Mouse (Mus musculus) right cerebral cortex, adult 2 months (tissue): ENCODE data around the gene Snap29.

Experiments used
- DNase-seq, 2 experiments: peaks; one replicate each; pipeline ENCODE4 v3.0.0; 2021 to 2022; ENCODE audit warnings: low spot score in 2 of 2

The Snap29 gene

DNA sequence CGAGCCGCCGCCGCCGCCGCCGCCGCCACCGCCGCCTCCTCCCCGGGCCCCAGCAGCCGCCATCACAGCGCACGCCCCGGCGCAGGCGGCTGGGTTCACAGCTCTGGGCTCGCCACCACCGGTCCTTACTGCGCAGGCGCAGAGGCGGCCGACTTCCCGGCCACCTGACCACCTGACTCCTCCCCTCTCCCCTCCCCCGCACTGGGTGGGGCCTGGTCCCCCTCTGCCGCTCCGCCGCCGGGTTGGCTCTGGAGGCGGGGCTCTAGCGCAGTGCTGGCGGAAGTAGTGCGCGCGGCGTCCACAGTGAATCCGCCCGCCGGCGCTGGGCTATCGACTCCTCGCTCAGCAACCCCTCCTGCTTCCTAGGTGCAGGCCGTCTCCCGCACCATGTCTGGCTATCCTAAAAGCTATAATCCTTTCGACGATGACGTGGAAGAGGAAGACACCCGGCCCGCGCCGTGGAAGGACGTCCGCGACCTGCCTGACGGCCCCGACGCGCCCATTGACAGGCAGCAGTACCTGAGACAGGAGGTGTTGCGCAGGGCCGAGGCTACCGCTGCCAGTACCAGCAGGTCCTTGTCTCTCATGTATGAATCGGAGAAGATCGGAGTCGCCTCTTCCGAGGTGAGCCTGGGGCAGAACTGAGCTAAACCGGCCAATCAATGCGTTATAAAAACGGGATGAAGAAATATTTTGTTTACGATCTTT lies at the start of gene Snap29, which contains the start of gene Pi4ka:
TSS of gene Snap29 (plus strand) at position 251 of the 708 bp plus-strand sequence.
TSS of gene Pi4ka (minus strand) at position 579 of the 708 bp plus-strand sequence.
- DNase-seq = peak; percentile 99 to 100

DNA sequence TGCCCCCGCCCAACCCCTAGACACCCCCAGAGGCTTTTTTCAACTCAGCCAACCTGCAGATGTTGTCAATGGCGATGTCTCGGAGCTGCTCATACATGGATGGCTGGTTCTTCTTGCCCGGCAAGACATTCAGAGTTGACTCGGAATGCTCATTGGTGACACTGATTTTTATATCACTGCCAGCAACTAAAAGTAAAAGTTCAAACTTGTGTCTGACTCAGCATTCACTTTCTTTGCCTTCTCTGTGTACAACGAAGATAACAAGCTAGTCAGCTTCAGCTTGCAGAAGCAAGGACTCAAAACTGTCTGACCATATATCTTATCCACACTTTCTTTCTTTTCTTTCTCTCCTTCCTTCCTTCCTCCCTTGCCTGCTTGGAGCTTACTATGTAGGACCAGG lies 49.8 kb upstream of the Snap29 start:
- no peak for DNase-seq

DNA sequence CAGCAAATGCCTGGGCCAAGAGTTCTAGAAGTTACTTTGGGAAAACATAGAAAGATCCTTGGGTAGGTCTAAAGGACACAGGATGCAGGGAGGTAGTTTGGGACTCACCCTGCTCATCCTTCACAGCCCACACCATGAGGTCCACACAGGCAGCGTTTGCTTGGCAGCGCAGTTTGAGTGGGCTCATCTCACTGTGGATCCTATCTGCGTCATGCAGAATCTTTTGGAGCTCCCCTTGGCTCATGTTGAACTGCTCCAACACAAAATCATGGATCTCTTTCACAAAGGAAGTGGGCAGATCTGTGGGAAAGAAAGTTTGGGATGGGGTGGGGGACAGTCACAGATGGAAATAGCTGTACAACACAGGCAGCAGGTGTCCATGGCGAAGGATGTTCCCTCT lies 47.0 kb upstream of the Snap29 start:
- DNase-seq = peak; percentile 25 to 26

DNA sequence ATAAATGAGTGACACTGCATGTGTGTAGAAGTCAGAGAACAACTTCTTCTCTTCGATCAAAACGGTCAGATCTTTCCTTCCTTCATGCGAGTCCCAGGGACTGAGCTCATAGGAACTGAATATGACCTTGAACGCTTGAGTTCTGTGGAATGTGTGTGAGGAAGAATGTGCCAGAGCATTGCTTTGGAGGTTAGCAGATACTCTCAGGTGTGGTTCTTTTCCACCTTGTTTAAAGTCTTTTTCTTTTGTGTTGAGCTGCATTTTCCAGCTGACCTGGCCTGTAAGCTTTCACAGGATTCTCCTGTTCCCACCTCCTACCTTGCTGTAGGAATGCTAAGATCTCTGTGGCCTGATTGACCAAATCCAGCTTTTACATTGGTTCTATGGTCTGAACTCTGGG lies 23.5 kb upstream of the Snap29 start:
- DNase-seq = no peak

DNA sequence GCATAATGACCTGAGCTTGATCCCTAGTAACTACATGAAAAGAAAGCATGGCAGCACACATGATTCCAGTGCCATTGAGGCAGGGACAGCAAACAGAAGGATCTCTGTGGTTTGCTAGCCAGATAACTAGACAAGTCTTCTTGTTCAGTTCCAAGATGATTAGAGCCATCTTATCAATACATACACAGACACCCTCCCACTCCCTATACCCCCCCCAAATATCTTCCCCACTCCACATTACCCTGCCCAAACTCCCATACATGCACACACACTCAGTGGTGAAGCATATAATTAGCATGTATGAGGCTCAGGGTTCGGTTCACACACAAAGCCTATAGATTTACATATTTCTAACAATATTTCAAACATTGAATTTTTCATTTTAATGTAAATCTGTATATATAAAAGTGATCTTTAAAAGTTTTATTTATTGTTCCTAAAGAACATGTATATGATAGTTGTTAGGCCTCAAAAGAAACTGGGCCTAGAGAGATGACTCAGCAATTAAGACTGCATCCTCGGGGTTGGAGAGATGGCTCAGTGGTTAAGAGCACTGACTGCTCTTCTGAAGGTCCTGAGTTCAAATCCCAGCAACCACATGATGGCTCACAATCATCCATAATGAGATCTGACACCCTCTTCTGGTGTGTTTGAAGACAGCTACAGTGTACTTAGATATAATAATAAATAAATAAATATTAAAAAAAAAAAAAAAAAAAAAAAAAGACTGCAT lies 22.0 kb upstream of the Snap29 start:
- DNase-seq = no peak

DNA sequence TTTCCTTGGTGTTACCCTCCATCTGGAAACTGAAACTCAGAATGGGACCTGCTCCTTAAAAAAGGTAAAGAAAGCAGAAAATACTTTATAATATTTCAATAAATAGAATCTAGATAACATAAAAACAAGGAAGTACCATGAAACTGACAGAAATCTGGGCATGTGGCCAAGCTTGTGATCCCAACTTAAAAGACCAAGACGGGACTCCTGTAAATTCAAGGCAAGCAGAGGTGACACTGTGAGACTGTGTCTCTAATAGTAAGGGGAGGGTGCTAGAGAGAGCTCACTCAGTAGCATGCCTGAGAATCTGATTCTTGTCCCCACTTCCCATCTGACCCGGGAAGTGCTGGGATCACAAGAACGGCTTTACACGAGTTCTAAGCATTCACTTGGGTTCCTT lies 13.0 kb upstream of the Snap29 start:
- no peak for DNase-seq

DNA sequence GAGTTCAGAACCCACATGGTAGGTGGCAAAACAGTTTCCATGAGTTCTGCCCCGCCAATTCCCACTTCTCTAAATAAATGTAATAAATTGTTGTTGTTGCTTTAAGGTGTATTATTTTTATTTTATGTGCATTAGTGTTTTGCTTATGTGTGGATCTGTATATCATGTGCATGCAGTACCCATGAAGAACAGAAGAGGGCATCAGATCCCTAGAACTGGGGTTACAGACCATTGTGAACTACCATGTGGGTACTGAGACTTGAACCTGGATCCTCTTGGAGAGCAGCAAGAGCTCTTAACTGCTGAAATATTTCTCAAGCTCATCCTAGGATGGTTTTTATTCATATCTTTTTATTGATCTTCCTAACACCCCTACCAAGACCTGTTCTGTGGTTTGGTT lies 2.9 kb upstream of the Snap29 start:
- peak in 1 of 2 experiments; percentile 18 for DNase-seq

DNA sequence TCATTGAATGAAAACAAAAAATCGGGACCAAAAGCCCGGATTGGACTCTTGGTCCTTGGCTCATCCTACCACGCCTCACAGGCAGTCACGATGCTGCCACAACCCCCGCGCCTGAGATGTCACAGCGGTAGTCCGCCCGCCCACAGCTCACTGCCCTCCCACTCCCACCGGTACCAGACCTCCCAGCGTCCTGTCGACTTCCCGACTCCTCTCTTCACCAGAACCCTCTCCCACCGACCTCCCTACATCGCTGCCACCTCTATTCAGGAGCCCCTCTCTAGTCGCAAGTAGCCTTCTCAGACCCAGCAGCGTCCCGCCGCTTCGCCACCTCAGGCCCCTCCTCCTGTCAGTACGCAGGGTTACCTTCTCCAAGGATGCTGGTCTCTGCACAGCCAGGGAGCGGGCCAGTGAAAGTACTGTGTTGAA lies 502 bp upstream of the Snap29 start:
- DNase-seq = peak; percentile 88 to 91

DNA sequence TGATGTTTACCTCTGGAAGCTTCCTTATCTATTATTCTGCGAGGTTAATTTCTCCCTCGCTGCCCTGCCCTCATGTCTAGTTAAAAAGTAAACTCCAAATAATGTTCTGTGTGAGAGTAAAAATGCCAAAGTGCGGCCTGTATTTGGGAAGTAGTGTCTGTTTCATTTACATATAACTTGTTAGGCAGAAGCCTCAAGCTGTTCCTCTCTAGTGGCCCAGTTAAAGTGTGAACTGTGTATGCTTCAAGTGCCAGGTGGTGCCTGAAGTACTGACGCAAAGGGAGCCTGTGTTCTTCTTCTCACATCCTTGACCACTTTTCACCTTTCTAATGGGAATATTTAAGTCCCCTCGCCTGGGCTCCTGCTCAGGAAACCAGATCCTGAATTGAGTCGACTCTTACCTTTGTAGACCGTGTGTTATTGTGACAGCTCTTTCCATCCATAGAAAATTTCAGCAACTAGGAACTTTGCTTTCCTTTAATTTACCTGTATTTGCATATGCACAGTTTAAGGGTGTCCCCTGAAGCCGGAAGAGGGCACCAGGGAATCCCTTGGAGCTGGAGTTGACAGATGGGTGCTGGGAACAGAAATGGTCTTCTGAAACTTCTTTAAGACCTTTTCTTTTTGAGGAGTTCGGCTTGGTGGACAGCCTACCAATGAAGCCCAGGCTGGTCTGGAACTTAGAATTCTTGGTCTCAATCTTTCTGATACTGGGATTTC lies 886 bp downstream of the Snap29 start:
- DNase-seq = peak in 1 of 2 experiments; percentile 10

DNA sequence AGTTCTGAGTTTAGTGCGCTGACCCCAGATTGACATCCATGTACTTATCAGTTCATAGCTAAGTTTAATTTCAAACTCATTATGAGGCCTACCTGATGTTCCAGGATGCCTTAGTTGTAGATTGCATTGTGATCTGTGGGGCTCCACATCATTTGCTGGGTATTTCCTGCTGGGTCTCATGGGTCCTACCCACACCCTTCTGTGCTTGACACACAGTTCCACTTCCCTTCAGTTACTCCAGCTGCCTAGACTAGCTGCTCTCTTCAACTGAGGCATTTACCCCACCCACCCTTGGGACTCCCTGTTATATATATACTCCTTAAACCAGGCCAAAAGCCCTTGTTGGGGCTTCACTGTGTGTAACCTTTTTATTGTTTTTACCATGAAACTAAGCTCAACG lies 3.3 kb downstream of the Snap29 start:
- DNase-seq = no peak

DNA sequence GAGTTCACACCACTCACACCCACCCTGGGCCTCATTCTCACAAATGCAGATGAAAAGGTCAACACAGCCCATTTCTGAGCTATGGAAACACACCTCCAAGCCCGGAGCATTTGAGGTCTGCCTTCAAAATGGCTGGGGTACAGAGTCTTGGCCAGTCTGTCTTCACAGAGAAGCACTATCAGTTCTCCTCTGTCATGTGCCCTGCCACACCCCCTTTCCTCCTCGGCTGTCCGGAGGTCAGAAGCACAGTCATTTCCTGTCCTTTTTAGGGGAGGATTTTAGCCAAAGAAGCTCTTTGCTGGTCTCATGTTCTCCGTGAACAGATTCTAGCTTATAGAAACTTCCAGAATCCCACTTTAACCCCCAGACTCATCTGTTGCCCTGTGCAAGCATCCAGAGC lies 4.4 kb downstream of the Snap29 start:
- no peak for DNase-seq

DNA sequence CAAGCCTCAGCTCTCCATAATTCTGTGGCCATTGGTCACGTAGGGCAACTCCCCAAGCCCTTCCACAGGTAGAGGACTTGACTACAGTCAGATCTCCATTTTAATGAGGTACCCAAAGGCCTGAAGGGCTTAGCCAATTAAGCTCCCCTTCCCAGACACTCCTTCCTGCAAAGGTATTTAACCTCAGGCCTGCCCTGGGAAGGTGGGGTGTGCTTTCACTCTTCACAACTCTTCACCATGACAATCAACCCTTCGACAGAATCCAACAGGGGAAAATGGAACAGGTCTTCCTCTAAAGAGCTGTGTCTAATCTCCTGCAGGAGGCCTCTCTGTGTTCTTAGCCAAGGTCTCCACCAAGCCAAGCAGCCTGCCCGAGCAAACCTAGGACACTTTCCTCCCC lies 17.2 kb downstream of the Snap29 start:
- DNase-seq = no peak

DNA sequence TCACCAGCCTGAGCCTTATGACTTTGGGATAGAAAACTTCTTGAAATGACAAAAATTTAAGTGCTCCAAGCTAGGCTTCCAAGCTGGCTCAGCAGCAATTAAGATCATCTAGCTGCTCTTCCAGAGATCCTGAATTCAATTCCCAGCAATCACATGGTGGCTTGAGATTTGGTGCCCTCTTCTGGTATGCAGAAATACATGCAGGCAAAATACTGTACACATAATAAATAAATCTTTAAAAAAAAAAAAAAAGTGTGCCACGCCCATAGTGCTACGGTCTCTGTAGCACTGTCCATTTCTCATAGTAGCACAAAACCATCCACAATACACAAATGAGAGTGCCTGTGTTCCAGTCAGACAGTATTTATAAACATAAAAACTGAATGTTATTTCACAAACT lies 26.8 kb downstream of the Snap29 start:
- no peak for DNase-seq

DNA sequence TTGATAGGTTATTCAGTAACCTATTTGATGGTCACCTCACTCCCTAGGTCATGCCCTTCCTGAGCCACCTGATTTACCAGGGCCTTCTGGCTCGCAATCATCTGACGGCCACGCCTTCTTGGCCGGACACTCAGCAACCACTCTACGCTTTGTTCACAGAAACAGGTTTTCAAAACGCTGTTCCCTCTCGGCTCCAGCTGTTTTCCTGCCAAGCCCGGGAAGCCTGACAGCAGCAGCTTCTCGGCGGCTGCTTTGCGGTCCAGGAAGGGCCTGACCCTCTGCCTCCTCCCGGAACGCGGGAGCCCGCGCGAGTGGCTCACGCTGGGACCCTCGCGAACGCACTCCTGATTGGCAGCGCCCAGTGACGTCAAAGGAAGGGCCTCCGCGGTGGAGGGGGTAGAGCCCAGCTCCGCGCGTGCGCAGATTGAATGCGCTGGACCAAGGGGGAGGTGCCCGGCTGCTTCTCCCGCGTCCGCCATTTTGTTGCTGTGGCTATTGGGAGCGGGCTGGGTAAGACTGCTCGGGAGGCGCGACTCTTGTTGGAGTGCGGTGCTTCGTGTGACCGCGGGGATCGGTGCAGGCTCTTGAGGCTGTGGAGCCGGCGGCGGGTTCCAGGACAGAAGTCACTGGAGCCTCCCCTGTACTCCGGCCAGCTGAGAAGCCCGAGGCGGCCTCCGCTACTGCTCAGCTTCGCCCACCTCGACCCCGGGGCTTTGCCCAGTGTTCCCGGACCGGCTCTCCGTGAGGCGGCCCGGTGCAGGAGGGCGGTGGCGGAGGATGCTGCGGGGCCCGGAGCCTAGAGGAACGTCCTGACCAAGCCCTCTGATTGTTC lies 46.0 kb downstream of the Snap29 start, which contains the start of gene Crkl:
TSS of gene Crkl (plus strand) at position 447 of the 832 bp plus-strand sequence.
- DNase-seq = peak; percentile 97 to 98

DNA sequence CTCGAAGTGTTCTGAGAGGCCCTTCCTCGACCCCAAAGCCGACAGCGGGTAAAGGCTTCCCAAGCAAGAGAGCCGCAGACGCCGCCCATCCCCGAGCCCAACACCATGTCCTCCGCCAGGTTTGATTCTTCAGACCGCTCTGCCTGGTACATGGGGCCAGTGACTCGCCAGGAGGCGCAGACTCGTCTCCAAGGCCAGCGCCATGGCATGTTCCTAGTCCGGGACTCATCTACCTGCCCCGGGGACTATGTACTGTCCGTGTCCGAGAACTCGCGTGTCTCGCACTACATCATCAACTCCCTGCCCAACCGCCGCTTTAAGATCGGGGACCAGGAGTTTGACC lies 46.6 kb downstream of the Snap29 start:
- DNase-seq = peak in 1 of 2 experiments; percentile 41

DNA sequence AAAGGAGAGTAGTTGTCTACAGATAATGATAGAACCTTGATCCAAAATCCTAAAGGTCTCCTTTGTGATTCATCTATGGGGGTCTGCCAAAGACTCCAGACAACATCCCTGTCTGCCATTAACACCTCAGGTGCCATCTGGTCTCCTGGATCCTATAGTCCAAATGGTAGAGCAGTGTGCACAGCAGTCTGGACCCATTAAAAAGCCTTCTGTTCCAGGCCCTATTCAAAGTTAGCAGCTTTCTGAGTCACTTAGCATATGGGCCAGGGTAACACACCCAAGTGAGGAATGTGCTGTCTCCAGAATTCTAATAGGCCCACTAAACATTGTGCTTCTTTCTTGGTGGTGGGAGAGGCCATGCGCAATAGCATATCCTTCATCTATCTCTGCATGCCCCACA lies 51.1 kb downstream of the Snap29 start:
- DNase-seq = no peak

DNA sequence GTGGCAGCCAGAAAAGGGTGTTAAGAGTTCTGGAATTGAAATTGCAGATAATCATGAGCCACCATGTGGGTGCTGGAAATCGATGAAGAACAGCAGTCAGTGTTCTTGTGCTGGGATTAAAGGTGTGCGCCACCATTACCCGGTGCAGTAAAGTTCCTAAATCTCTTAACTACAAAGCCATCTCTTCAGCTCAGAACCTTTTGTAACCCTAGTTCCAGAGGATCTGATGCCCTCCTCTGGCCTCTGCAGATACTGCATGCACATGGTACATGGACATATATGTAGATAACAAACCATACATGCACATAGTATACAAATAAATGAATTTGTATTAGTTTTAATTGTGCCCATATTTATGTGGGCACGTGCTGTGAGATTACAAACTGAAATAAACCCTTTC lies 54.5 kb downstream of the Snap29 start:
- DNase-seq = no peak

DNA sequence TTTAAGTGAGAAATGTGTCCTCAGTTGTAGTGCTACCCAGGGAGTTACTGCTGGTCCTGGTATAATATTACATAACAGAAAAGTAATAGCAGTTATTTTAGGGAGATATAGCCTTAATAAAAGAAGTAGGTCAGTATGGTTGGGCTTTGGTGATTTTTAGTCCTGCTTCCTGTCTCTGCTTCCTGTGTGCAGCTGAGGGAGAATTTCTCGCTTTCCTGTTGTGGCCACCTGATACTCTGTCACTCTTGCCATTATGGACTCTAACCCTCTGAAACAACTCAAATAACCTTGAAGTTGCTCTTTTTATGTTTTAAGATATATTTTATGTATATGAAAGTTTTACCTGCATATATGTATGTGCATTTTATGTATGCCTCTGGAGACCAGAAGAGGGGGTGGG lies 55.8 kb downstream of the Snap29 start:
- DNase-seq = no peak

DNA sequence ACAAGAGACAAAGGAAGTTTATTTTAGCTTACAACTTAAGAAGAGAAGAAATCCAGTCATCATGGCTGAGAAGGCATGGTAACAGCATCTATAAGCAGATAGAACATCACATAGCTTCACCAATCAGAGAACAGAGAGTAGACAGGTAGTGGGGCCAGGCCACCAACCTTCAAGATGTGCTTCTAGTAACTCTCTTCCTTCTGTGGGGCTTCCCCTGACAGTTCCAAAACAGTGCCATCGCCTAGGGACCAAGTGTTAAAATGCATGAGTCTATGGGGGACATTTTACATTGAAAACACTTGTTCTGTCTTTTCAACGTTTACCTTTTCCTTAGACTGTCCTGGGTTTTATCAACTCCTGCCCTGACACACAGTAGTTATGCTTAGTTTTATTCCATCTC lies 57.4 kb downstream of the Snap29 start:
- DNase-seq = no peak

DNA sequence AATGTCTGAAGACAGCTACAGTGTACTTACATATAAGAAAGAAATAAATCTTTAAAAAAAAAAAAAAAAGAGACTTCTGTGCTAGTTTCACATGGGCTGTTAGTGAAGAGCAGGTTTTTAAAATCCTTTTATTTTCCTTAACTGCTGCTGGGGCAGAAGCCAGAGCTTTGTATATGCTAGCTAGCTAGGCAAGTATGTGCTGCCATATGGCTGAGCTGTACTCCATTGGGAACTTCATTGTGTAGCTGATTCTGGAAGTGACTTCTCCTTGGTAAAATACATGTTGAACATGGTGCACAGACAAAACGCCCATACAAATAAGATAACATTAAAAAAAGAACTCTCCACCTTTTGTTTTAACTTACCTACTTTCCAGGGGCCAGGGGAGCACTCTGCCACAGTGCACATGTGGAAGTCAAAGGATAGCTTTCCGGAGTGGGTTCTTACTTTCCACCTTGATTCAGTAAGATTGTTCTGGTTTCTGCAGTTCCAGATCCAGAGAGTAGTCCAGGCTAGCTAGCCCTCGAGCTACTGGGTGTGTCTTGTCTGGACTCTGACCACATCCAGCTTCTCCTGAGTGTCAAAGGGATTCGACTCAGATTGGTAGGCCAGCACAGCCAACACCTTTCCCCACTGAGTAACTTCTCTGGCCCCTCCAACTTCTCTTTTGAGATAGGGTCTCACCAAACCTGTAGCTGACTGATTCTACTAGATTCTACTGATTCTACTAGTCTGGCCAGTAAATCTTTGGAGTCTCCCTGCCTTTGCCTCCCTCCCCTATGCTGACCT lies 61.3 kb downstream of the Snap29 start:
- no peak for DNase-seq

DNA sequence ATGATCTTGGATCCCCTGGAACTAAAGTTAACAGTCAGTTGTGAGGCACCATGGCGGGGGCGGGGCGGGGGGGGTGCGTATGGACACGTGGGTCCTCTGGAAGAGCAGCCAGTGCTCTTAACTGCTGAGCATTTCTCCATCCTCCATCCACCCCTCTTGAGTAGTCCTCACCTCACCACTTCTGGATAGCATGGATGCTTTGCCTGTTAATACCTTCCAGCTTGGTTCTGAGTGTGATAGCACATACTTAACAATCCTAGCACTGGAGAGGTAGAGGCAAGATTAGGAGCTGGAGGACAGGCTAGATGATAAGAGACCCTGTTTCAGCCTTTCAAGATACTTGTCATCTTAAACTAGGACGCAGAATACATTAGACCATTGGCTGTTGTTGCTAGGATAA lies 66.7 kb downstream of the Snap29 start:
- no peak for DNase-seq
